28 mouse cellular contexts compared by ENCODE assay signal in the genomic region with DNA sequence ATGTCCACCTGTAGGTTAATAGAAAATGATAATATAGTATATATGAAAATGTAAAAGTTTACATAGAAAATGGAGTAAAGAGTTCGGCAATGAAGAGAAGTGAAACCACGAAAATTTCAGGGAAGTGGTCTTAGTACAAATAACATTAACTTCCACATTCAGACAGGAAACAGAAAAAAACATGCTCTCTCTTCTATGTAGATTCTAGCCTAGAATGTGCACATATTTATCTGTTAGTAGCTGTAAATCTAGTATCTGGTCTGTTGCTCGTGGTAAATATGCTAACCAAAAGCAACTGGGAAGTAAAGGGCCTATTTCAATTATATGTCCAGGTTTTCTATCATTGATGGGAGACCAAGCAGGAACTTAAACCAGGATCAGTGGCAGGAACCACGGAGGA.
DNase-seq lines count a peak whose midpoint lies in the region; ATAC-seq and TF ChIP-seq lines count a peak whose summit lies in the region.
"Had no signal": no experiment of that assay in that cellular context is flagged by ENCODE, and none has a peak within 500 bp of the region (broad histone marks: within the 10 kb centered on the region; RNA-seq: fewer than 3 reads in every experiment).

No protein-coding gene starts in this region.

- no peaks in the 10 kb centered on the region for H3K79me2 ChIP-seq in liver, adult 2 months (ENCODE audit: control insufficient read depth, insufficient read depth, low read length)
- H3K79me2 ChIP-seq in MEL (ENCODE audit: control insufficient read depth, insufficient read depth, low read length, poor library complexity), result no peaks in the 10 kb centered on the region

- H3K9ac ChIP-seq in liver, adult 2 months (ENCODE audit: low read depth, low read length), result no peak overlapping the region
- peak overlapping the region; percentile 67 for H3K9ac ChIP-seq in MEL (ENCODE audit: control insufficient read depth, low read depth, low read length, poor library complexity, severe bottlenecking)
- no peak overlapping the region for H3K9ac ChIP-seq in hindbrain, embryonic 13.5 days
- H3K9ac ChIP-seq: forebrain, embryonic 13.5 days; intestine, embryonic 15.5 days; limb, embryonic 12.5 days; liver, embryonic 13.5 days; lung, embryonic 14.5 days; midbrain, embryonic 15.5 days; stomach, embryonic 15.5 days had no signal

- peak; percentile 76 to 83 for TF ChIP-seq EP300 in MEL (IDR thresholded peaks at IDR 0.05; ENCODE audit: low read depth in 1 of 2, low read length in 2 of 2)

- no peak for TF ChIP-seq POLR2A in liver, adult 2 months (IDR thresholded peaks at IDR 0.05; ENCODE audit: extremely low read depth, insufficient read depth, low read length)
- no peak for TF ChIP-seq POLR2A in MEL (IDR thresholded peaks at IDR 0.05; ENCODE audit: control insufficient read depth in 1 of 2, insufficient read depth in 1 of 2, low read depth in 1 of 2, low read length in 2 of 2, poor library complexity in 1 of 2)

- ATAC-seq in common myeloid progenitor, adult 5-6 weeks (replicated peaks; ENCODE audit: low read depth, poor library complexity, severe bottlenecking), result peak; percentile 71
- peak; percentile 62 for ATAC-seq in megakaryocyte progenitor cell, adult 5-6 weeks (replicated peaks; ENCODE audit: poor library complexity)
- no peak for ATAC-seq in erythroblast, adult 5-6 weeks (replicated peaks; ENCODE audit: low FRiP score, poor library complexity, severe bottlenecking)
- ATAC-seq in hindbrain, embryonic 13.5 days (ENCODE audit: low FRiP score), result no peak
- ATAC-seq: forebrain, embryonic 13.5 days; hindbrain, postnatal 0 days; intestine, embryonic 15.5 days; midbrain, embryonic 15.5 days had no signal

- no peak for TF ChIP-seq CTCF in liver, adult 2 months (IDR thresholded peaks at IDR 0.05; ENCODE audit: low read depth, low read length)
- TF ChIP-seq CTCF in MEL (IDR thresholded peaks at IDR 0.05 in 2 of 3, conservative IDR thresholded peaks at IDR 0.05 in 1 of 3; ENCODE audit: control insufficient read depth in 1 of 3, insufficient read depth in 1 of 3, low read depth in 2 of 3, low read length in 3 of 3, poor library complexity in 1 of 3, severe bottlenecking in 1 of 3), result no peak

- no peak overlapping the region for H3K27ac ChIP-seq in liver, adult 2 months (replicated peaks; ENCODE audit: insufficient read depth, low read depth, low read length)
- H3K27ac ChIP-seq in MEL (ENCODE audit: control insufficient read depth, low read depth, low read length), result peak overlapping the region; percentile 99
- no peak overlapping the region for H3K27ac ChIP-seq in hindbrain, embryonic 13.5 days
- H3K27ac ChIP-seq: forebrain, embryonic 13.5 days; gastrocnemius, adult 2 months; hindbrain, postnatal 0 days; intestine, embryonic 15.5 days; layer of hippocampus, adult 2 months; left cerebral cortex, adult 2 months; limb, embryonic 12.5 days; liver, embryonic 13.5 days; midbrain, embryonic 15.5 days; stomach, embryonic 15.5 days had no signal

- no peak overlapping the region for H3K4me3 ChIP-seq in liver, adult 2 months (ENCODE audit: insufficient read depth, low read depth, low read length)
- H3K4me3 ChIP-seq in MEL (ENCODE audit: control insufficient read depth in 1 of 2, insufficient read depth in 1 of 2, low read depth in 2 of 2, low read length in 2 of 2), result peak overlapping the region; percentile 29 to 62
- no peak overlapping the region for H3K4me3 ChIP-seq in hindbrain, embryonic 13.5 days
- H3K4me3 ChIP-seq: forebrain, embryonic 13.5 days; gastrocnemius, adult 2 months; intestine, embryonic 15.5 days; layer of hippocampus, adult 2 months; left cerebral cortex, adult 2 months; limb, embryonic 12.5 days; liver, embryonic 13.5 days; midbrain, embryonic 15.5 days; stomach, embryonic 15.5 days had no signal

- TF ChIP-seq RAD21 in MEL (IDR thresholded peaks at IDR 0.05; ENCODE audit: low read depth, low read length), result no peak

- no peaks in the 10 kb centered on the region for H3K36me3 ChIP-seq in liver, adult 2 months (ENCODE audit: control insufficient read depth, insufficient read depth, low read length)
- H3K36me3 ChIP-seq in MEL (ENCODE audit: control insufficient read depth in 1 of 2, insufficient read depth in 2 of 2, low read length in 2 of 2), result peaks cover 0 to 35% of the 10 kb centered on the region in 2 experiments; a peak in 2 of 4 replicates
- H3K36me3 ChIP-seq in hindbrain, embryonic 13.5 days, result no peaks in the 10 kb centered on the region
- H3K36me3 ChIP-seq: intestine, embryonic 15.5 days; limb, embryonic 12.5 days; liver, embryonic 13.5 days; midbrain, embryonic 15.5 days; stomach, embryonic 15.5 days had no signal

- no peaks in the 10 kb centered on the region for H3K4me1 ChIP-seq in liver, adult 2 months (ENCODE audit: control insufficient read depth, insufficient read depth, low read length)
- peaks cover 23 to 24% of the 10 kb centered on the region in 2 experiments for H3K4me1 ChIP-seq in MEL (ENCODE audit: control insufficient read depth in 1 of 2, insufficient read depth in 2 of 2, low read length in 2 of 2)
- no peaks in the 10 kb centered on the region for H3K4me1 ChIP-seq in hindbrain, embryonic 13.5 days (replicated peaks)
- H3K4me1 ChIP-seq: forebrain, embryonic 13.5 days; intestine, embryonic 15.5 days; limb, embryonic 12.5 days; midbrain, embryonic 15.5 days; stomach, embryonic 15.5 days had no signal

- H3K4me2 ChIP-seq in hindbrain, embryonic 13.5 days, result no peak overlapping the region
- H3K4me2 ChIP-seq: forebrain, embryonic 13.5 days; intestine, embryonic 15.5 days; limb, embryonic 12.5 days; liver, embryonic 13.5 days; lung, embryonic 14.5 days; midbrain, embryonic 15.5 days; stomach, embryonic 15.5 days had no signal

- peak; percentile 12 for DNase-seq in liver, adult 2 months (ENCODE audit: extremely low read depth, low read depth, low spot score)
- no peak for DNase-seq in liver
- DNase-seq in MEL (ENCODE audit: low read depth, low spot score), result peak; percentile 85
- no peak for DNase-seq in retina, postnatal 1 day
- DNase-seq: adrenal gland, postnatal 10 days; cerebellum, adult 18-20 months; cerebellum, postnatal 10 days; gastrocnemius, adult 2 months; gastrocnemius, postnatal 36 days; heart, postnatal 14 days; kidney, adult 2 months; kidney, postnatal 36 days; liver, embryonic 13.5 days; lung, embryonic 14.5 days; lung, postnatal 14 days; right cerebral cortex, postnatal 4 days had no signal

- H3K27me3 ChIP-seq in liver, adult 2 months (ENCODE audit: control insufficient read depth, insufficient read depth, low read length), result no peaks in the 10 kb centered on the region
- H3K27me3 ChIP-seq in MEL (ENCODE audit: control insufficient read depth in 1 of 2, insufficient read depth in 2 of 2, low read length in 2 of 2), result no peaks in the 10 kb centered on the region
- H3K27me3 ChIP-seq in hindbrain, embryonic 13.5 days, result no peaks in the 10 kb centered on the region
- H3K27me3 ChIP-seq: forebrain, embryonic 13.5 days; intestine, embryonic 15.5 days; limb, embryonic 12.5 days; liver, embryonic 13.5 days; midbrain, embryonic 15.5 days; stomach, embryonic 15.5 days had no signal

- no peaks in the 10 kb centered on the region for H3K9me3 ChIP-seq in MEL (replicated peaks; ENCODE audit: insufficient read depth, low read length)
- H3K9me3 ChIP-seq in hindbrain, embryonic 13.5 days, result no peaks in the 10 kb centered on the region
- H3K9me3 ChIP-seq: forebrain, embryonic 13.5 days; intestine, embryonic 15.5 days; limb, embryonic 12.5 days; liver, embryonic 13.5 days; midbrain, embryonic 15.5 days; stomach, embryonic 15.5 days had no signal

- WGBS in liver, adult 2 months, result 88% methylated on average over 4 of the region's 4 CpGs
- WGBS in hindbrain, embryonic 13.5 days, result 96% methylated on average over 4 of the region's 4 CpGs

TF ChIP-seq in MEL, 35 proteins besides CTCF, POLR2A, EP300 and RAD21:
- TF ChIP-seq E2F4 (IDR thresholded peaks at IDR 0.05; ENCODE audit: borderline replicate concordance, low read depth, low read length) (0 out of 2 replicates have a peak, but pooled peaks have one; percentile 28), USF2 (IDR thresholded peaks at IDR 0.05; ENCODE audit: borderline replicate concordance in 1 of 2, insufficient read depth in 1 of 2, low read depth in 1 of 2, low read length in 2 of 2) (no peak), BHLHE40 (IDR thresholded peaks at IDR 0.05; ENCODE audit: borderline replicate concordance, low read depth, low read length) (peak; percentile 18; the same call in 1 of the 2 replicates), ELF1 (IDR thresholded peaks at IDR 0.05; ENCODE audit: low read depth, low read length) (0 out of 2 replicates have a peak, but pooled peaks have one; percentile 9), GATA1 (IDR thresholded peaks at IDR 0.05; ENCODE audit: low read depth, low read length) (peak; percentile 60), TBP (IDR thresholded peaks at IDR 0.05; ENCODE audit: low read depth, low read length) (peak; percentile 73), ETS1 (IDR thresholded peaks at IDR 0.05; ENCODE audit: low read depth, low read length) (peak; percentile 79), USF1 (IDR thresholded peaks at IDR 0.05; ENCODE audit: low read depth, low read length) (no peak), JUND (IDR thresholded peaks at IDR 0.05; ENCODE audit: low read depth, low read length) (no peak), MEF2A (IDR thresholded peaks at IDR 0.05; ENCODE audit: extremely low read depth, insufficient replicate concordance, low read depth, low read length, poor library complexity, severe bottlenecking) (no peak), SIN3A (IDR thresholded peaks at IDR 0.05; ENCODE audit: low read length) (peak; percentile 65), RCOR1 (IDR thresholded peaks at IDR 0.05; ENCODE audit: low read depth, low read length) (peak; percentile 68), MYC (IDR thresholded peaks at IDR 0.05; ENCODE audit: low read depth, low read length) (peak; percentile 93), ZNF384 (IDR thresholded peaks at IDR 0.05; ENCODE audit: low read depth, low read length) (peak; percentile 84), SMC3 (IDR thresholded peaks at IDR 0.05; ENCODE audit: low read depth, low read length) (no peak), TCF12 (IDR thresholded peaks at IDR 0.05; ENCODE audit: low read depth, low read length) (peak; percentile 67), MYB (IDR thresholded peaks at IDR 0.05; ENCODE audit: low read depth, low read length) (no peak), MAX (IDR thresholded peaks at IDR 0.05; ENCODE audit: low read length) (peak; percentile 63; the same call in 1 of the 2 replicates), HCFC1 (IDR thresholded peaks at IDR 0.05; ENCODE audit: low read depth, low read length) (no peak; the same call in 1 of the 2 replicates), MXI1 (IDR thresholded peaks at IDR 0.05; ENCODE audit: low read depth, low read length) (peak; percentile 65), KAT2A (conservative IDR thresholded peaks at IDR 0.05; ENCODE audit: low read depth, low read length) (no peak)

Comparison
In these comparisons a context has a peak if more than half of its experiments do, and no peak if none do; other contexts are left out.
1. DNase-seq: peak in liver, adult 2 months (single experiment) and MEL (single experiment); none in liver (single experiment) and retina, postnatal 1 day (single experiment).
2. H3K4me3 ChIP-seq: peak in MEL (2 of 2); none in liver, adult 2 months (single experiment) and hindbrain, embryonic 13.5 days (single experiment).
3. ATAC-seq: peak in common myeloid progenitor, adult 5-6 weeks (single experiment) and megakaryocyte progenitor cell, adult 5-6 weeks (single experiment); none in erythroblast, adult 5-6 weeks (single experiment) and hindbrain, embryonic 13.5 days (single experiment).